Mouse (Mus musculus) kidney, embryonic 16.5 days (tissue): ENCODE results near the gene Orc6. TPM values are rescaled to one million over a fixed set of nuclear protein-coding genes. Genes with fewer than 3 reads are reported as not detected.
A peak's percentile ranks its signal among the peaks of the same experiment; 100 is the strongest.

ENCODE experiments used
- ATAC-seq: fragments of 200-750 bp; cut with Nextera tagmentation; 2 replicates; pipeline ENCODE4 v1.8.0; 2017; ENCODE audit warnings: moderate TSS enrichment; ENCODE audit not compliant: low FRiP score, low TSS enrichment
- H3K27ac ChIP-seq: fragments of 300-500 bp; sonication (generic); 2 replicates; pipeline ENCODE4 v1.5.1; 2014; ENCODE audit warnings: low read length
- H3K27me3 ChIP-seq: fragments of 300-500 bp; sonication (generic); 2 replicates; pipeline ENCODE4 v1.6.1; 2014; ENCODE audit warnings: low read length, control low read depth, mixed read lengths; ENCODE audit not compliant: insufficient read depth
- H3K36me3 ChIP-seq: fragments of 300-500 bp; sonication (generic); 2 replicates; pipeline ENCODE4 v1.6.1; 2014; ENCODE audit warnings: low read length, control low read depth, mixed read lengths; ENCODE audit not compliant: insufficient read depth
- H3K4me1 ChIP-seq: fragments of 300-500 bp; sonication (generic); 2 replicates; pipeline ENCODE4 v1.6.1; 2014; ENCODE audit warnings: low read length, control low read depth, mixed read lengths; ENCODE audit not compliant: insufficient read depth
- H3K4me2 ChIP-seq: fragments of 300-500 bp; sonication (generic); replicated peaks from 2 replicates; pipeline ENCODE4 v1.6.1; 2014; ENCODE audit warnings: low read depth, low read length
- H3K4me3 ChIP-seq: fragments of 300-500 bp; sonication (generic); 2 replicates; pipeline ENCODE4 v1.5.1; 2014; ENCODE audit warnings: mild to moderate bottlenecking, low read length
- H3K9ac ChIP-seq: fragments of 300-500 bp; sonication (generic); replicated peaks from 2 replicates; pipeline ENCODE4 v1.6.1; 2014; ENCODE audit warnings: low read length
- H3K9me3 ChIP-seq: fragments of 300-500 bp; sonication (generic); 2 replicates; pipeline ENCODE4 v1.6.1; 2016; ENCODE audit warnings: low read length, control low read depth
- WGBS: fragments of 180-500 bp; shearing (Covaris S2); extraction: QIAGEN DNeasy Blood & Tissue Kit; methylation state at CpG from one replicate; pipeline ENCODE4 v1.1.7; 2014; 5-methylcytosine and 5-hydroxymethylcytosine counted together
- polyA plus RNA-seq: library from polyadenylated mRNA; unstranded; fragments of >200 nt; fragmentation: Nextera tagmentation; extraction: Ambion mirVana; gene quantifications from 2 replicates; pipeline ENCODE4 v1.2.1, GENCODE M21; 2015

Orc6 gene
- polyA plus RNA-seq, 1 experiment from 2014 or later = 106 TPM

GRCm38 (mm10) chr8:85321981-85322380 lies 22.5 kb downstream of the Orc6 start:
- Histone ChIP-seq H3K27ac (no peak overlapping the region), H3K36me3 (no peaks in the 10 kb centered on the region), H3K9me3 (peaks cover 6% of the 10 kb centered on the region; the same call in 1 of the 2 replicates), H3K27me3 (no peaks in the 10 kb centered on the region), H3K9ac (no peak overlapping the region), H3K4me3 (no peak overlapping the region), H3K4me2 (no peak overlapping the region), H3K4me1 (no peaks in the 10 kb centered on the region)
- ATAC-seq = no peak
- WGBS = 85% methylated on average over 15 of the region's 15 CpGs

GRCm38 (mm10) chr8:85323084-85323483 lies 23.7 kb downstream of the Orc6 start:
- H3K4me1 ChIP-seq = no peaks in the 10 kb centered on the region
- no peaks in the 10 kb centered on the region for H3K27me3 ChIP-seq
- ATAC-seq = no peak
- H3K36me3 ChIP-seq = no peaks in the 10 kb centered on the region
- peaks cover 5% of the 10 kb centered on the region; the same call in 1 of the 2 replicates for H3K9me3 ChIP-seq
- no peak overlapping the region for H3K4me2 ChIP-seq
- H3K4me3 ChIP-seq = no peak overlapping the region
- WGBS = 75% methylated on average over 3 of the region's 3 CpGs
- H3K27ac ChIP-seq = no peak overlapping the region
- H3K9ac ChIP-seq = no peak overlapping the region

GRCm38 (mm10) chr8:85327036-85327435 lies 27.6 kb downstream of the Orc6 start:
- WGBS = 71% methylated on average over 9 of the region's 9 CpGs
- H3K4me1 ChIP-seq = no peaks in the 10 kb centered on the region
- no peak overlapping the region for H3K4me2 ChIP-seq
- no peaks in the 10 kb centered on the region for H3K36me3 ChIP-seq
- H3K27ac ChIP-seq = no peak overlapping the region
- no peaks in the 10 kb centered on the region for H3K27me3 ChIP-seq
- no peaks in the 10 kb centered on the region for H3K9me3 ChIP-seq
- no peak for ATAC-seq
- no peak overlapping the region for H3K4me3 ChIP-seq
- no peak overlapping the region for H3K9ac ChIP-seq

GRCm38 (mm10) chr8:85329506-85329905 lies 30.1 kb downstream of the Orc6 start:
- H3K4me2 ChIP-seq = no peak overlapping the region
- 92% methylated on average over 1 of the region's 1 CpGs for WGBS

GRCm38 (mm10) chr8:85335105-85335504 lies 35.7 kb downstream of the Orc6 start:
- H3K9ac ChIP-seq = no peak overlapping the region
- H3K4me2 ChIP-seq = no peak overlapping the region
- no peaks in the 10 kb centered on the region for H3K27me3 ChIP-seq
- peaks cover 6% of the 10 kb centered on the region; the same call in 1 of the 2 replicates for H3K4me1 ChIP-seq
- no peak overlapping the region for H3K4me3 ChIP-seq
- no peaks in the 10 kb centered on the region for H3K36me3 ChIP-seq
- H3K9me3 ChIP-seq = no peaks in the 10 kb centered on the region
- H3K27ac ChIP-seq = no peak overlapping the region
- ATAC-seq = no peak

More at GRCm38 (mm10) chr8:85329506-85329905, 30.1 kb downstream of the Orc6 start:
- Histone ChIP-seq H3K9me3 (no peaks in the 10 kb centered on the region), H3K36me3 (no peaks in the 10 kb centered on the region), H3K27me3 (no peaks in the 10 kb centered on the region), H3K27ac (no peak overlapping the region), H3K9ac (no peak overlapping the region), H3K4me1 (no peaks in the 10 kb centered on the region), H3K4me3 (no peak overlapping the region)
- no peak for ATAC-seq

GRCm38 (mm10) chr8:85336211-85336933 lies 36.9 kb downstream of the Orc6 start:
- Histone ChIP-seq H3K4me2 (no peak overlapping the region), H3K36me3 (no peaks in the 10 kb centered on the region), H3K4me1 (peaks cover 7% of the 10 kb centered on the region), H3K27ac (no peak overlapping the region), H3K27me3 (no peaks in the 10 kb centered on the region), H3K9ac (no peak overlapping the region), H3K9me3 (no peaks in the 10 kb centered on the region), H3K4me3 (no peak overlapping the region)
- 67% methylated on average over 6 of the region's 6 CpGs for WGBS
- ATAC-seq = no peak

- Histone ChIP-seq H3K4me3 (no peak overlapping the region), H3K36me3 (no peaks in the 10 kb centered on the region), H3K4me2 (no peak overlapping the region), H3K9ac (no peak overlapping the region), H3K9me3 (no peaks in the 10 kb centered on the region), H3K27me3 (no peaks in the 10 kb centered on the region), H3K4me1 (peaks cover 7% of the 10 kb centered on the region), H3K27ac (no peak overlapping the region)
- no peak for ATAC-seq
- WGBS = 48% methylated on average over 4 of the region's 4 CpGs
These were observed 38.2 kb downstream of the Orc6 start for GRCm38 (mm10) chr8:85337681-85338080.

- Histone ChIP-seq H3K4me1 (peaks cover 7% of the 10 kb centered on the region), H3K9me3 (no peaks in the 10 kb centered on the region), H3K27ac (peak overlapping the region; percentile 63; the same call in 1 of the 2 replicates), H3K36me3 (no peaks in the 10 kb centered on the region), H3K4me3 (no peak overlapping the region), H3K9ac (no peak overlapping the region), H3K27me3 (no peaks in the 10 kb centered on the region), H3K4me2 (no peak overlapping the region)
- peak; percentile 90 for ATAC-seq
- 48% methylated on average over 5 of the region's 5 CpGs for WGBS
These were observed 40.6 kb downstream of the Orc6 start for GRCm38 (mm10) chr8:85339871-85340573.

- ATAC-seq = no peak
- 75% methylated on average over 4 of the region's 4 CpGs for WGBS
These were observed 53.9 kb downstream of the Orc6 start for GRCm38 (mm10) chr8:85353287-85353686.

More at GRCm38 (mm10) chr8:85353287-85353686, 53.9 kb downstream of the Orc6 start:
- Histone ChIP-seq H3K27me3 (no peaks in the 10 kb centered on the region), H3K9ac (no peak overlapping the region), H3K4me1 (no peaks in the 10 kb centered on the region), H3K27ac (no peak overlapping the region), H3K4me2 (no peak overlapping the region), H3K9me3 (no peaks in the 10 kb centered on the region), H3K4me3 (no peak overlapping the region), H3K36me3 (no peaks in the 10 kb centered on the region)
